Comparison of ENCODE assay signal across 8 mouse cellular contexts in genomic region chr12:49383521-49384133, GRCm38 (mm10). TPM values are rescaled to one million over a fixed set of nuclear protein-coding genes. Genes with fewer than 3 reads are reported as not detected.
DNase-seq lines count a peak whose midpoint lies in the region; ATAC-seq and TF ChIP-seq lines count a peak whose summit lies in the region.

No protein-coding gene starts in this region.

- H3K27ac ChIP-seq in thymus, adult 2 months (ENCODE audit: control insufficient read depth, insufficient read depth, low read length) = no peak overlapping the region
- peak overlapping the region; percentile 100 for H3K27ac ChIP-seq in forebrain, embryonic 15.5 days (replicated peaks)
- H3K27ac ChIP-seq in midbrain, embryonic 15.5 days = no peak overlapping the region

- no peak for TF ChIP-seq CTCF in thymus, adult 2 months (IDR thresholded peaks at IDR 0.05; ENCODE audit: borderline replicate concordance, control insufficient read depth, extremely low read depth, insufficient read depth, low read length, poor library complexity)

- H3K4me3 ChIP-seq in thymus, adult 2 months (ENCODE audit: control insufficient read depth, insufficient read depth, low read length) = peak overlapping the region; percentile 16; the same call in 1 of the 2 replicates
- H3K4me3 ChIP-seq in forebrain, embryonic 15.5 days = peak overlapping the region; percentile 72
- H3K4me3 ChIP-seq in midbrain, embryonic 15.5 days = peak overlapping the region; percentile 26

- H3K9me3 ChIP-seq in forebrain, embryonic 15.5 days = no peaks in the 10 kb centered on the region
- no peaks in the 10 kb centered on the region for H3K9me3 ChIP-seq in midbrain, embryonic 15.5 days

- no peaks in the 10 kb centered on the region for H3K4me1 ChIP-seq in thymus, adult 2 months (replicated peaks; ENCODE audit: control insufficient read depth, insufficient read depth, low read length)
- H3K4me1 ChIP-seq in forebrain, embryonic 15.5 days = peaks cover 8% of the 10 kb centered on the region; the same call in 1 of the 2 replicates
- H3K4me1 ChIP-seq in midbrain, embryonic 15.5 days = 0 out of 2 replicates have a peak, but pooled peaks cover 5% of the 10 kb centered on the region

- no peak for DNase-seq in thymus, adult 2 months
- DNase-seq in thymus, postnatal 0 days (ENCODE audit: low spot score) = no peak
- DNase-seq in layer of hippocampus, postnatal 36 days = peak; percentile 90 to 91
- no peak for DNase-seq in ovary, postnatal 14 days (ENCODE audit: low spot score)
- no peak for DNase-seq in urinary bladder, adult 2 months (ENCODE audit: low spot score)
- DNase-seq in adrenal gland, postnatal 4 days (ENCODE audit: low spot score in 2 of 2) = no peak

- TF ChIP-seq POLR2A in thymus, adult 2 months (IDR thresholded peaks at IDR 0.05; ENCODE audit: control insufficient read depth, extremely low read depth, insufficient read depth, low read length, poor library complexity) = no peak

- peak overlapping the region; percentile 97 for H3K9ac ChIP-seq in forebrain, embryonic 15.5 days (replicated peaks)
- no peak overlapping the region for H3K9ac ChIP-seq in midbrain, embryonic 15.5 days

- H3K27me3 ChIP-seq in thymus, adult 2 months (ENCODE audit: control insufficient read depth, insufficient read depth, low read length) = peaks cover 8% of the 10 kb centered on the region; the same call in 1 of the 2 replicates
- H3K27me3 ChIP-seq in forebrain, embryonic 15.5 days = no peaks in the 10 kb centered on the region
- H3K27me3 ChIP-seq in midbrain, embryonic 15.5 days (replicated peaks) = peaks cover 49% of the 10 kb centered on the region

- ATAC-seq in forebrain, embryonic 15.5 days (replicated peaks) = peak; percentile 96
- ATAC-seq in midbrain, embryonic 15.5 days (replicated peaks) = peak; percentile 76

- no peaks in the 10 kb centered on the region for H3K36me3 ChIP-seq in thymus, adult 2 months (ENCODE audit: control insufficient read depth, insufficient read depth, low read length)
- 0 out of 2 replicates have a peak, but pooled peaks cover 3% of the 10 kb centered on the region for H3K36me3 ChIP-seq in forebrain, embryonic 15.5 days
- no peaks in the 10 kb centered on the region for H3K36me3 ChIP-seq in midbrain, embryonic 15.5 days (replicated peaks)

- peak overlapping the region; percentile 46 for H3K4me2 ChIP-seq in forebrain, embryonic 15.5 days (replicated peaks)
- peak overlapping the region; percentile 36 for H3K4me2 ChIP-seq in midbrain, embryonic 15.5 days

- WGBS in thymus, adult 2 months = 5% methylated on average over 64 of the region's 67 CpGs
- under 1% methylated on average over 60 of the region's 67 CpGs for whole genome bisulfite sequencing in forebrain, embryonic 15.5 days
- under 1% methylated on average over 51 of the region's 67 CpGs for WGBS in midbrain, embryonic 15.5 days

RNA-seq across cellular contexts. Expression of gene Foxg1, which starts 1.2 kb away (rescaled TPM):
- polyA plus RNA-seq in thymus, adult 2 months (2012; rRNA removed) = 4.8 and 5.2 TPM in 2 replicates
- polyA plus RNA-seq in thymus, postnatal 0 days (2015; fragmentation: Nextera tagmentation; extraction: Ambion mirVana) = 2.0 and 3.1 TPM in 2 replicates
- 110 and 111 TPM in 2 replicates for polyA plus RNA-seq in forebrain, embryonic 15.5 days (2015; fragmentation: Nextera tagmentation; extraction: Ambion mirVana)
- total RNA-seq in layer of hippocampus, postnatal 36 days (2021) = 100 to 1,000 TPM; 150 to 156 TPM
- polyA plus RNA-seq in midbrain, embryonic 15.5 days (2015; fragmentation: Nextera tagmentation; extraction: Ambion mirVana) = 1.3 and 2.4 TPM in 2 replicates
- not detected in 2 replicates for polyA plus RNA-seq in urinary bladder, adult 2 months (2012; rRNA removed)
- total RNA-seq in adrenal gland, postnatal 4 days (2021) = under 1 TPM; 0.34 to 0.90 TPM

RNA-seq across cellular contexts. Expression of gene Gm43517, which starts 1.3 kb away (rescaled TPM):
- 0.06 and 0.13 TPM in 2 replicates for polyA plus RNA-seq in thymus, adult 2 months (2012; rRNA removed)
- 0.04 and 0.07 TPM in 2 replicates for polyA plus RNA-seq in thymus, postnatal 0 days (2015; fragmentation: Nextera tagmentation; extraction: Ambion mirVana)
- 2.8 and 3.0 TPM in 2 replicates for polyA plus RNA-seq in forebrain, embryonic 15.5 days (2015; fragmentation: Nextera tagmentation; extraction: Ambion mirVana)
- total RNA-seq in layer of hippocampus, postnatal 36 days (2021) = 10 to 100 TPM; 11.2 to 14.6 TPM
- polyA plus RNA-seq in midbrain, embryonic 15.5 days (2015; fragmentation: Nextera tagmentation; extraction: Ambion mirVana) = 0.24 TPM in 1 of 2 replicates, not detected in the other
- not detected in 2 replicates for polyA plus RNA-seq in urinary bladder, adult 2 months (2012; rRNA removed)
- not detected for total RNA-seq in adrenal gland, postnatal 4 days (2021)

Comparison
In these comparisons a context has a peak if more than half of its experiments do, and no peak if none do; other contexts are left out.
1. DNase-seq: peak in layer of hippocampus, postnatal 36 days (2 of 2); none in thymus, adult 2 months (single experiment), thymus, postnatal 0 days (single experiment), ovary, postnatal 14 days (single experiment), urinary bladder, adult 2 months (single experiment) and adrenal gland, postnatal 4 days (0 of 2).
2. H3K4me3 ChIP-seq: peak in every context shown above with its lines; median percentile 72 in forebrain, embryonic 15.5 days; 26 in midbrain, embryonic 15.5 days; 16 in thymus, adult 2 months.
3. RNA of gene Foxg1, which starts 1.2 kb away (polyA plus RNA-seq): 110 to 111 TPM in forebrain, embryonic 15.5 days; 4.8 to 5.2 TPM in thymus, adult 2 months, 2.0 to 3.1 TPM in thymus, postnatal 0 days, 1.3 to 2.4 TPM in midbrain, embryonic 15.5 days and not detected in urinary bladder, adult 2 months; every median in the first group is over 10 times any median in the second.